Mouse (Mus musculus) gastrocnemius, adult 2 months (tissue): Measurements from ENCODE around the gene Cerk. TPM values are rescaled to one million over a fixed set of nuclear protein-coding genes. Genes with fewer than 3 reads are reported as not detected.
A peak's percentile ranks its signal among the peaks of the same experiment; 100 is the strongest.
"Not testable (repeated sequence)": the region's sequence is repeated elsewhere in the genome, so short reads cannot be mapped to it uniquely, and the experiment has no call there.

Experiments used
- DNase-seq: peaks from one replicate; pipeline ENCODE4 v3.0.0; 2022
- H3K27ac ChIP-seq: fragments of 200-600 bp; 2 replicates; pipeline ENCODE4 v1.8.1; 2022; ENCODE audit warnings: mild to moderate bottlenecking
- H3K4me3 ChIP-seq: fragments of 200-600 bp; 2 replicates; pipeline ENCODE4 v1.8.1; 2022; ENCODE audit warnings: mild to moderate bottlenecking, moderate library complexity
- CTCF ChIP-seq: fragments of 200-600 bp; IDR thresholded peaks from 2 replicates; pipeline ENCODE4 v1.8.1; 2022; ENCODE audit warnings: antibody characterized with exemption, mild to moderate bottlenecking, moderate library complexity
- intact Hi-C: fragments of 180-260 bp; cut with DNase I; formaldehyde crosslinking; loops from one replicate; pipeline ENCODE4 v1.15.1; 2025
- long read RNA-seq, 2 experiments: library from polyadenylated mRNA; stranded (forward); transcript quantifications; one replicate each; pipeline ENCODE4 v2.0.0; 2021
- total RNA-seq, 2 experiments: library from RNA; stranded (reverse); gene quantifications; 2 replicates each; pipeline ENCODE4 v1.2.3; 2021

The Cerk gene
- 1 to 10 TPM; 4.2 to 8.1 TPM for total RNA-seq
- long read RNA-seq, experiment 1, full-length matches to known transcripts = 6 of 8 reads
- long read RNA-seq, experiment 1, partial matches to known transcripts = 1 of 8 reads
- long read RNA-seq, experiment 1, other reads (novel, unspliced or antisense) = 1 of 8 reads
- long read RNA-seq, experiment 2, full-length matches to known transcripts = 6 of 6 reads
- long read RNA-seq, experiment 2, partial matches to known transcripts = 0 of 6 reads
- long read RNA-seq, experiment 2, other reads (novel, unspliced or antisense) = 0 of 6 reads

DNA sequence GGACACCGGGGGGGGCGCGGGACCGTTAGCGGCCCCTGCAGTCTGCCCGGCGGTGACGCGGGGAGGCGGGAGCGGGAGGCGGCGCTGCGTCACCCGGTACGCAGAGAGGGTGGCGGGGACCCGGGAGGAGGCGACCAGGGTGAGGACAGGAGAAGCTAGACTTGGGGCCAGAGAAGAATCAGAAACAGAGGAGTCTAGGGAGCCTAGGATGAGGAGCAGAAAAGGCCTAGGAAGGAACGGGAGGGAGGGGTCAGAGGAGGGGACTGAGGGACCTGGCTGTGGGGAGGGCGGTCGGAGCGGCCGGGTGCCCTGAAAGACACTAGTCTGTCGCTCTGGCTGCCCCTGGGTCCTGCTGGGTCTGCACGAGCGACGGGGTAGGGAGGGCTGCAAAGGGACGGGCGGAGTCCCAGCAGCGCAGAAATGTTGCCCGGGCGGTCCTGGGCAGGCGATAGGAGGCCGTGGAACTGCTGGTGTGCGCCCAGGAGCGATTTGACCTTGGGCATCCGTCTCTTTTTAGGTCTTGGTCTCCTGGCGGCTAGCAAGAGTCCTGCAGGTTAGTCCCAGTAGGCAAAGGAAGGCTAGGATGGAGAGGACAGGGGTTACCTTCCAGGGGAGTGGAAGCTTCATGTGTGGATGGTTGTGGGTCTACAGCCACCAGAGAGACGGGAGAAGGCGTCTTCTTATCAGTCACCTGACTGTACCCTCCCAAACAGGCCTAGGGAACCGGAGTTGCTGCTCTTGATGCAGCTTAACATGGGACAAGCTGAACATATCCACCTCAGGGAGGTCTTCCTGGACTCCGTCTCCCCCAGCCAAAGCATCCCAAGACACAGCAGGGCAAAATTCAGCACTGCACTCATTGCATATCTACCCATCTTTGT is at the start of gene Cerk:
Cerk (minus strand) TSS at position 453 of the 881 bp plus-strand sequence.
- intact Hi-C loops = loop anchor here (2.0 kb wide), 1 partner anchor 19 kb away; no protein-coding TSS in a partner anchor
- TF ChIP-seq CTCF = peak; percentile 61
- peak within 1 kb of the TSS; percentile 96 for H3K4me3 ChIP-seq
- H3K27ac ChIP-seq = peak within 1 kb of the TSS; percentile 99
- peak; percentile 93 for DNase-seq

DNA sequence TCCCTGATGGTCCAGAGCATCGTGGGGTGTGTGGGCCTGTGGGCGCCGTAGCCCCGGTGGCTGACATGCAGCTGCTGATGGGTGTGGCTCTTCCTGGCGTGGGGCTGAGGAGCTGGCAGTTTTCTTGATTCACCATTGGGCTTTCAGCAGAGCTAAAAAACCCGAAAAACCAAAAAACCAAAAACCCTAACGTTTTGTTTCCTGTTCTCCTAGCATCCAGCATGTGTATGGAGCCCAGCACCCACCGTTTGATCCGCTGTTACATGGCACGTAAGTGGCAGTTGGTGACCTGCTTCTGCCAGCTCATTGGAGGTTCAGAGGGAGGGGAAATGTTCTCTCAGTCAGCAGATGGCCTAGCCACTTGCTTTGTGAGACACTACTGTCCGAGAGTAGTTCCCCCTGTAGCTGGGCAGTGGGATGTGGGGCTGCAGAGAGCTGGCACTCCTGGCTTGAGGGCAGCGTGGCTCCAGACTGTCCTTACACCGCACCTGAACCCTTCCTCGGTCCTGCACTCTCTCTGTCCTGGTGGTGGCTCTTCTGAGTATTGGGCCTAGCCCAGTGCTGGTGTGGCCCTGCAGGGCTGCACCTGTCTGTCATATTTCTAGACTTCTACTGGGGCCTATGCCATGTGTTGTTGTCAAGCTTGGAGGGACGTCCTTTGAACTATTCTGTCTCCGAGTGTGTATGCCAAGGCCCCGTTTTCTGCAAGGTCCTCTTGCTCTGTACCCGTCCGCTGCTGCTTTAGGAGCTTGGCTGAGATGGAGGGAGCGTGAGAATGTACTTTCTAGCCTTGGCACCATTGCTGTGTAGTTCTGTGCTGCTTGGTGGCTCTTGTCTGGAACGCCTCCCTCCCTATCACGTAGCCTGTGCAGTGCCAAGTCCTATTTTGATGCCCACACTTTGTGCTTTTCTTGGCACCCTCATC is 48.8 kb upstream of the Cerk start:
- H3K27ac ChIP-seq = peak overlapping the region; percentile 84
- intact Hi-C loops = no loop called here
- peak; percentile 68 for DNase-seq
- H3K4me3 ChIP-seq = peak overlapping the region; percentile 7; the same call in 1 of the 2 replicates
- no peak for TF ChIP-seq CTCF

DNA sequence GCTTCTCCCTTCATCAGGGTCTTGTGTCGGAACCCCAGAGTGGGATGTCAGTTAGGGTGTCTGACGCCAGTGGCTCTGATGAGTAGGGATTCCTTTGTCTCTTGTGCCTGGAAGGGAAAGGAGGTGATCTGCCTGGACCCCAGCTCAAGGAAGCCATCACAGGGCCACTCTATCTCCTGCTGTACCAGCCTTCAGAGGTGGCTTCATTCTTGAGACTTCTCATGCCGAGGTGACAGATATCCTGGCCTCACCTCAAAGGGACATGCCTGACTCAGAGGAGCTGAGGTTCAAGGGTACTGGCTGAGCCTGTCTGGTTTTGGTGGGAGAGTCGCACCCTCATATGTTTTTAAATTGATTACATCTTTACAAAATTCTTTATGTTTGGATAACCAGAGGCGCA is 48.1 kb upstream of the Cerk start:
- no peak for DNase-seq
- no peak for TF ChIP-seq CTCF
- H3K27ac ChIP-seq = peak overlapping the region; percentile 84
- no peak overlapping the region for H3K4me3 ChIP-seq
- intact Hi-C loops = no loop called here

DNA sequence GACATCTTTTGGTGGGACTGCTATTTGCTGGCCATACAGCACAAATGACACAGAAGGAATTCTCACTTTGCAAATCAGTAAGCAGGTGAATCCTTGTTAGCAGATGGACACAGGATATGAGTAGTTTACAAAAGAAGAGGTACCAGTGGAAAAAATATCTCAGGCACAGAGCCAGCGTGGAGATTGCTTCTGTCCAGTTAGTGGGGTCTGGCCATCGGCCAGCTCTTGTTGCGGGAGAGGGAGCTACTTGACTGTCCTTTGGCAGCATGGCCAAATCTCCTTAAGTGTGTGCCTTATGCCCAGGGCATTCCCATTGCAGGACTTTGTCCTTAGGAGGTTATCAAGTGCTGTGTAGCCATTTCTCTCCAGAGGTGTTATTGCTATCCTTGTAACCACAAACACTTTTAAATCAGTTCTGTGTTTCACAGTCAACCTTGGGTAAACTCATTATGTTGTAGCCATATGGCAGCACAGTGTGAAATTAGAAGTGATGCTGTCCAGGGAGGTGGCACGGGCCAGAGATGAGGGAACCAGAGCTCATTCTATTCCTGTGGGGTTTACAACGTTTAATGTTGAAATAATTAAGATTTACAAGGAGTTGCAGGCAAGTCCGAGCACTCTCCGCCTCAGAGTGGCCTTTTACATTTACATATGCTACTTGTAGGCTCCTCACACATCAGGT is 46.0 kb upstream of the Cerk start:
- no peak for DNase-seq
- no peak for TF ChIP-seq CTCF
- Histone ChIP-seq H3K27ac (no peak overlapping the region), H3K4me3 (no peak overlapping the region)
- intact Hi-C loops = no loop called here

DNA sequence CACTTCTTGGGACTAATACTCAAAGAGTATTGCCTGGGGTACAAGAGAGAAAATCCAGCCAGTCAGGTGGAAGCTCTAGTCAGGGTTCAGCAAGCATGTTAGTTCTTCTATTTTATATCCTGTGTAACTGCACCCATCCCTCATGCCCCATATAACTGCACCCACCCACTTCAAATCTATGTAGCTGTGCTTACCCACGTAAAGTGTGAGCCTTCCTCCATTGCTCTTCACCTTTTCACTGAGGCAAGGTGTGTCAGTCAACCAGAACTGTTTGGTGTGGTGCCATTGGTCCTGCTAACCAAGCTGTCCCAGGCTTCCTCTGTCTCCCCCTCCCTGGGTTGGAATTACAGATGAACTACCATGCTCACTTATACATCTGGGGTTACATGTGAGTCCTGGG is 45.2 kb upstream of the Cerk start:
- TF ChIP-seq CTCF = no peak
- Histone ChIP-seq H3K4me3 (no peak overlapping the region), H3K27ac (no peak overlapping the region)
- intact Hi-C loops = no loop called here
- no peak for DNase-seq

DNA sequence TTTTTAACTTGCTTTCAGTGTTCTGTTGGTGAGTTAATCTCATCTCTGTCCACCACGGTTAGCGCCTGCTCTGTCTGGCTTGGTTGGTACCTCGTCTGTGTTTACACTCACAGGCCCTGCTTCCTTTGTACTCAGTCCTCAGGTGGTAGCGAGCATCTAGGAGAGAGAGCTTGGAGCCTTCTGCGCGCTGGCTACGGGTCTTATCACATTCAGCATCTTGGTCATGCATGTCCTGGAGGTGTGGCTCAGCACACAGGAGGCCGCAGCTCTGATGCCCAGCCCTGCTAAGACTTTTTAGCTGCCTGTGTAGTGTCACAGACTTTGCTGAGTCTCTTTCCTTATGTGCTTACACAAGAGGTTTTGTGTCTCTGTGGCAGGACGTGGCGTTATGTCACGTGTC is 43.7 kb upstream of the Cerk start:
- TF ChIP-seq CTCF = no peak
- Histone ChIP-seq H3K4me3 (no peak overlapping the region), H3K27ac (no peak overlapping the region)
- DNase-seq = no peak
- intact Hi-C loops = no loop called here

DNA sequence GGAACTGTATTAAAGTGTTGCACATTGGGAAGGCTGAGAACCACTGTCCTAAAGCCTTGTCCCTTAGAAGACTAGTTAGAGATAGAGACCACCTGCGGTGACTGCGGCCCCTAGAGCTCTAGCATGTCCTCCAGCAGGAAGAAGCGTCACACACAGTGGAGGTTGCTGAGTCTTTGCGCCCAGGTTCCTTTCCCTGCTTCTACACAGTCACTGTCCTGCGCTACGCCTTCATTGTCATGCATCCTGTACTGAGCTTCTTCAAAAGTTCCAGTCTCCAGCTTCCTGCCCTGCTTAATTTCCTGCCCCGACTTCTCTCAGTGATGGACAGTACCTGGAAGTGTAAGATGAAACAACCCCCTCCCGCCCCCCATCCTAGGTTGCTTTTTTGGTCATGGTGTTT is 43.1 kb upstream of the Cerk start:
- TF ChIP-seq CTCF = no peak
- Histone ChIP-seq H3K27ac (no peak overlapping the region), H3K4me3 (no peak overlapping the region)
- no peak for DNase-seq
- intact Hi-C loops = no loop called here

DNA sequence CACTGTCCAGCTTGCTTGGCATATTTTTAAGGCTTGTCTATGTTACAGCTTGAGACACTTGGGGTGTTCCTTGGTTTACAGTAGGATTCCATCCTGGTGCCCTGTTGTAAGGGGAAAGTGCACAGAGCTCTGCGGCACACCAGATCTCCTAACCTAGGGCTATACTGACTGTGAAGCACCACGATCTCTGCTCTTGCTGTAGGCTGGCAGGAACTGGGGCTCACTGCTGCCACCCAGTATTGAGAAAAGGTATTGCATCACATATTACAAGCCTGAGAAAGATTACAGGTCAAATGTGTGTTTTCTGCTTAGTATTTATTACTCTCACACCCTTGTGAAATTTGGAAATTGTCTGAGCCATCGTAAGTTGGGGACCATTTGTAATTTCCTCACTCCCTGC is 42.2 kb upstream of the Cerk start:
- H3K27ac ChIP-seq = 0 out of 2 replicates have a peak overlapping the region, but pooled peaks have one; percentile 31
- intact Hi-C loops = no loop called here
- TF ChIP-seq CTCF = peak; percentile 79
- peak; percentile 51 for DNase-seq
- H3K4me3 ChIP-seq = no peak overlapping the region

DNA sequence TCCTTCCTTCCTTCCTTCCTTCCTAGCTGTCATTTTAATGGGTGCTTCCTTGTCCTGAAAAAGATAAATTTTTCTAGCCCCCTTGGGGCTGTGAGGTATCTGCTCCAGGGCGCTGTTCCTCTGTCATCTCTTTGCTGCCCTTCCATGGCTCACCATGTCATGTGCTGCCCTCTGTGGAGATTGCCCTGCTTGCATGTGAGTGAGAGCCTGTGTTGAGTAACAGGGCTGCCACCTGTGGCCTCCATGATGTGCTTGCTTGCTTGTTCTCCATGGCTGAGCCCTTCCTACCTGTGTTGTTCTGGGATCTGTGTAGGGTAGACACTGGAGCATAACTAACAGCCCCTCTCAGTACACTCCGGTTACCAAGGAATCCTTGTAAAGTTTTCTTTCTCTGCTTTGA is 41.0 kb upstream of the Cerk start:
- intact Hi-C loops = no loop called here
- DNase-seq = no peak

DNA sequence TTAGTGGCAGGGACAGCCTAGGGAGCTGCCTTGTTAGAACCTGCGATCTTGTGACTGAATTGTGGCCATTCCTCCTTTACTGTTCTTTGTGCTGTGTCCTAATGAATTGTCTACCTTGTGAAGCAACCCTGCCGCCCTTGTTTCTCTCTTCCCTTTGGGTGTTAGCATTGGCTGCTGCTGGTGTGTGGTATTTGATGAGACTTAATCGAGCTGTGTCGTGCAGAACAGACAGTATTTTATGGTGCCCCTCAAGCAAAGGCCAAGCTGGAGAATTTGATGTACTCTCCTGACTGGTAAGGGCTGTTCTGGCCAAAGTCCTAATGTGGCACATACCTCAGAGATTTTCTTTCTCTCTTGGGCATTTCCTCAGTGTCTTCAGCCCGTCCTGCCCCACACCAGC is 40.3 kb upstream of the Cerk start:
- no peak for TF ChIP-seq CTCF
- no peak overlapping the region for H3K4me3 ChIP-seq
- no peak for DNase-seq
- 0 out of 2 replicates have a peak overlapping the region, but pooled peaks have one; percentile 28 for H3K27ac ChIP-seq
- intact Hi-C loops = no loop called here

More for the DNA sequence above, 41.0 kb upstream of the Cerk start:
- Histone ChIP-seq H3K27ac (no peak overlapping the region), H3K4me3 (no peak overlapping the region)
- no peak for TF ChIP-seq CTCF

DNA sequence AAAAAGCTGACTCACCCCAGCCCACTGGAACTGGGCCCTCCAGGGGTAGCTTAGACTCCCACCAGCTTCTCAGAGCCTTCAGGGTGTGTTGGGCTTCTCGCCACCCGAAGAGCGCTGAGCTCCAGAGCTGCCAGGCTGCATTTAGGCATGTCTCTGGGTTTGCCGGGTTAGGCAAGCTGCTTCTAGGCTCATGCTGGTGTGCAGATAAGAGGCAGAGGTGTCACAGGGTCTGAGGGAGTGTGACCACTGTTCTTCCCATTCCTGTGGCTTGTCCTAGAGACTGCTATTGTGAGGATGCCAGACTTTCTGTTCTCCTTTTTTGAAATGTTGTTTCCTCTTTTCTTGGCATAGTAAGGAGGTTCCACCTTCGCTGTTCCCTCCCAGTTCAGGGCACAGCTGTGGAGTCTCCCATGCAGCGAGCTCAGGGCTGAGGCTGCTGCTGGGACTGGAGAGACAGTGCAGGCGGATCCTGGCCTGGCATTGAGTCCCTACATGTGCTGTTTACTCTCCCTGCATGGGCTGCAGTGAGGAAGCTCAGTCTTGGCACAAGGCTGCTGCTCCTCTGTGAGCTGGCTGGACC is 39.1 kb upstream of the Cerk start:
- Histone ChIP-seq H3K4me3 (no peak overlapping the region), H3K27ac (peak overlapping the region; percentile 12; the same call in 1 of the 2 replicates)
- TF ChIP-seq CTCF = no peak
- DNase-seq = peak; percentile 36
- intact Hi-C loops = no loop called here

DNA sequence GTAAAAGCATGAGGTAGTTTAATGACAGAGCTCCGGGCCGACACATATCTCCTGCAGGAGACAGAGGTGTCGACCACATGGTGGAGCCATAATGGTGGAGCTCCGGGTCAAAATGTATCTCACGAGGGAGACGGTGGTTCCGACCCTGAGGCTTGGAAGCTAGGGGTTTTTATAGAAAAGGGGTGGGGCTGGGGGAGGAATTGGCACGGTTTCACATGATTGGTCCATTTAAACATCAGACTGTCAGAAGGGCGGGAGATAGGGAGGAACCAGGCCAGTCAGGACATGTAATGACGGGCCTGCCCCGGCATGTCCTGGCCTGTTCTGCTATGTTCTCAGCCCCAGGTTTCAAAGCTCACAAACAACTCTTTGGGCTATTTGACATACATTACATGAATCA is 36.0 kb upstream of the Cerk start:
- H3K4me3 ChIP-seq, H3K27ac ChIP-seq, DNase-seq, intact Hi-C loops: not testable (repeated sequence)
